Mouse (Mus musculus) gastrocnemius, postnatal 25 days (tissue): ENCODE measurements around the gene Daw1. TPM values are rescaled to one million over a fixed set of nuclear protein-coding genes. Genes with fewer than 3 reads are reported as not detected.

Source experiments
- DNase-seq: peaks from one replicate; pipeline ENCODE4 v3.0.0; 2022
- long read RNA-seq, 2 experiments: library from polyadenylated mRNA; stranded (forward); transcript quantifications; one replicate each; pipeline ENCODE4 v2.0.0; 2021
- total RNA-seq, 2 experiments: library from RNA; stranded (reverse); gene quantifications; 1 replicate in 1 of 2; 2 replicates in 1 of 2; pipeline ENCODE4 v1.2.3; 2021

The Daw1 gene
- total RNA-seq: not detected
- long read RNA-seq, experiment 1: 0 reads
- long read RNA-seq, experiment 2: 0 reads

- no peak for DNase-seq
These were observed at the start of gene Daw1 for GRCm38 (mm10) chr1:83159603-83160002. Gene Daw1, plus strand, starts transcription at chr1:83159752.

- DNase-seq: no peak
These were observed 48.6 kb upstream of the Daw1 start for GRCm38 (mm10) chr1:83110992-83111391.

- DNase-seq: no peak
These were observed 47.8 kb upstream of the Daw1 start for GRCm38 (mm10) chr1:83111726-83112125.

DNA sequence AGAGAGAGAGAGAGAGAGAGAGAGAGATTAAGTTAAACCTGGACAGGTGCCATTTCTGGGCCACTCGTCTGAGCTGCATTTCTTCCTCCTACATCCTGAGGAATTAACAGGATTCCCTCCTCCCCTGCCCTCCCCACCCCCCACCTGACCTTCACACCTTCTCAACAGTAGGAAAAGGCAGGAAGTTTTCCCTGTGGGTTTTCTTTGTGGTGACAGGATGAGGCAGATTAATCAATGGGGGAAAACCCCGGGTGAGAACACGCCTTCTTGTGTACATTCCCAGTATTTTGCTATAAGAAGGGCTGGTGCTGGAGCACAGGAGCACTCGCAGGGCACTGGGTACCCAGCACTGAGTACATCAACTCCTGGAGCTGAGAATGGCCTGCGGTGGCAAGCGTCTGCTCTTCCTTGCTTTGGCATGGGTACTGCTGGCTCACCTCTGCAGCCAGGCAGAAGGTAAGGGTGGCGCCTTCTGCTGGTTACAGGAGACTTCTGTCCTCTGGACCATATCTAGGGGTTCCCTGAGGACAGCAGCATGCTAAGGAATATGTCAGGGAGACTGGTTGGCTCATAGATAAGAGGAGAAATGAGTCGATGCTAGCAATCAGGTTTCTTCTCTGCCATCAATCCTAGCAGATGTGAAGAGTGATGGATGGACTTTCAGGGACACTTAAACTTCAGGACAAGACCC lies 43.0 kb upstream of the Daw1 start, which contains the start of gene Ccl20:
Ccl20 (plus strand) TSS at position 320 of the 691 bp plus-strand sequence.
- DNase-seq: no peak

GRCm38 (mm10) chr1:83117217-83117616 lies 42.3 kb upstream of the Daw1 start:
- DNase-seq: no peak

DNA sequence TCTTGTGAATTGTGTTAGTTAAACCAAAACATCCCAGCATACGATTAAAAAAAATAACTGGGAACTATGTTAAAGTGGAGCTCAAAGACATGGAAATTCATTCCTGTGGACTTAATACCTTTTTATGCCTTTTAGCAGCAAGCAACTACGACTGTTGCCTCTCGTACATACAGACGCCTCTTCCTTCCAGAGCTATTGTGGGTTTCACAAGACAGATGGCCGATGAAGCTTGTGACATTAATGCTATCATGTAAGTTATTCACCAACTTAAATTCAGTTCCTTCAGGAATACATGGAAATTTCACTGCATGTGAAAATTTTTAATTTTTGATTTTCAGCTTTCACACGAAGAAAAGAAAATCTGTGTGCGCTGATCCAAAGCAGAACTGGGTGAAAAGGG lies 41.9 kb upstream of the Daw1 start:
- DNase-seq: no peak

DNA sequence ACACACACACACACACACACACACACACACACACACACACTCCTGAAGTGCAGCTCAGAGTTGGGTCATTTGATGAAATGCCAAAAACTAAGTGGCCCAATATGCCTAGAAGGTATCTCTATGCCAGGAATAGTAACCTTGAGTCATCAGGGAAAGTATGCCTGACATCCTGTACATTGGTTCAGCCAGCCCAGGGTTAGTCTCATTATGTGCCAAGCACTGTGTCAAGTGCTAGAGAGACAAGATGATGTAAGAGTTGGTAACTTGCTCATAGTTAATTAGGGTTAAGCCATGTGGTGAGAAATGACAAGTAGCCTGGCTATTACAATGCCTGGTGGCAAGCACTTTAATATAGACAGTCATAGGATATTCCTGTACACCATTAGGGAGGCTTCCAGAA lies 39.6 kb upstream of the Daw1 start:
- no peak for DNase-seq

DNA sequence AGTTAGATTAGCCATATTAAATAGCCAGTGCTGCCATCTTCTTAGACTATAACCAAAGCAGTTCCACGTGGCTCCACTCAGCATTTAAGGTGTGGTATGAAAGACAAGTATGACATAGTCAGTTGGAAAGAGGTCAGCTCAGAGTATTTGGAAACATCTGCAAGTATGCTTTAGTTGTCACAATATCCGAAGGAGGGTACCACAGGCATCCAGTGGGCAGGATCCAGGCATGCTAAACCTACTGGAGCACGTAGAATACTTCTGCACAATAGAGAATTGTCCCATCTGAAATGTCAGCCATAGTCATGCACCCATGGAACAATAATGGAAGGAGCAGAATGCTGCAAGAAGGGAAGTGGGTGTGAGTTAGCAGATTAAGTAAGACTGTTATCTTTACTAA lies 39.2 kb upstream of the Daw1 start:
- DNase-seq: no peak

DNA sequence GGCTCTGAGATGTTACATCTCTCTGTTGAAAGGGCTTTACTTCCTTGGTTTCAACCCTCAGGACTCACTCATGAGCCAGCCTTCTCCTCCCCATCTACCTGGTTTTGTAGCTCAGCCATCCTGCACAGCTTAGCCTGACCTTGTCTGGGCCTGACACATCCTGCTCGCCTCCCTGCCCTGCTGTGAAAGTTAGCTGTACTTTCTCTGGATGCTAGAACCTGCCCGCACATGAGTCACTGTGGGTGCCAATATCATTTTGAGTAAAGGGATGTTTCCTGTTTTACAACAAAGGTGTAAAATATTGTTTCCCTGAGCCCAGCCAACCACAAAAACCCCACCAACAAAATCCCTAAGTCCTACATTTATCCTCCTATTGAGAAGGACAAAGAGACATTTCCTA lies 36.4 kb upstream of the Daw1 start:
- no peak for DNase-seq

GRCm38 (mm10) chr1:83135829-83136228 lies 23.7 kb upstream of the Daw1 start:
- no peak for DNase-seq

- no peak for DNase-seq
These were observed 21.7 kb upstream of the Daw1 start for GRCm38 (mm10) chr1:83137847-83138246.

GRCm38 (mm10) chr1:83138721-83139120 lies 20.8 kb upstream of the Daw1 start:
- no peak for DNase-seq

GRCm38 (mm10) chr1:83141510-83141909 lies 18.0 kb upstream of the Daw1 start:
- DNase-seq: no peak

- no peak for DNase-seq
These were observed 17.5 kb upstream of the Daw1 start for GRCm38 (mm10) chr1:83142055-83142454.

GRCm38 (mm10) chr1:83146547-83146946 lies 13.0 kb upstream of the Daw1 start:
- DNase-seq: no peak

GRCm38 (mm10) chr1:83150227-83150626 lies 9.3 kb upstream of the Daw1 start:
- DNase-seq: no peak

DNA sequence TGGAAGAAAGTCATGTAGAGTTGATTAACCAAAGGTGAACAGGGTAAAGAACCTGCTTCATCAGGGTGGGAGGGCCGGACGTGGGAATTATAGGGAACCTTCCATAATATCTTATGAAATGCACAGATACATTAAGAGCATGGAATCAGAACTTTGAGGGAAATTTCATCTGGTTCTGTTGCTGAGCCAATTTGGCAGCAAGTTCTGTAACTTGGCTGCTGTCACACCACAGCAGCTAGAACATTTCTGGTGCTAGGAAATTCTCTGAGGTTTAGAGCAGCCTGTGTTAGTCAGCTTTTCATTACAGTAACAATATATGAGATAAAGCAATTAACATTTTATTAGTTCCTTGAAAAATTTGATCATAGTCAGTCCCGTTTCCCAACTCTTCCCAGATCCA lies 6.6 kb upstream of the Daw1 start:
- DNase-seq: no peak

DNA sequence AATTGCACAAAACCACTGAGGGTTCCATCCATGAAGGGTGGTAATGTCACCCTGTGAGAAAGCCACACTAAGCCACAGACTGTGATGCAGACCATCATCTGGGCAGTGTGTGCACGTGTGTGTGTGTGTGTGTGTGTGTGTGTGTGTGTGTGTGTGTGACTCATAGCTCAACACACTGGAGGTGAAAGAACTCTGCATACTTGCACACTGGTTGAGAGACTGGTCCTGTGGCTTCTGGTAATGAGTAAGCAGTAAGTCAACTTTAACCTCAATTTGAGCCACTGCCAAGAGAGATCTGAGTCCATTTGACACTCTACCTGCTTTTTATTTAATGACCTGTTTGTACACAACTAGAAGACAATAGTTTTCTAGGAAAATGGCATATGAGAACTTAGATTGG lies 2.7 kb upstream of the Daw1 start:
- DNase-seq: no peak

GRCm38 (mm10) chr1:83161658-83162057 lies 2.1 kb downstream of the Daw1 start:
- DNase-seq: no peak

- no peak for DNase-seq
These were observed 4.5 kb downstream of the Daw1 start for GRCm38 (mm10) chr1:83164027-83164426.

DNA sequence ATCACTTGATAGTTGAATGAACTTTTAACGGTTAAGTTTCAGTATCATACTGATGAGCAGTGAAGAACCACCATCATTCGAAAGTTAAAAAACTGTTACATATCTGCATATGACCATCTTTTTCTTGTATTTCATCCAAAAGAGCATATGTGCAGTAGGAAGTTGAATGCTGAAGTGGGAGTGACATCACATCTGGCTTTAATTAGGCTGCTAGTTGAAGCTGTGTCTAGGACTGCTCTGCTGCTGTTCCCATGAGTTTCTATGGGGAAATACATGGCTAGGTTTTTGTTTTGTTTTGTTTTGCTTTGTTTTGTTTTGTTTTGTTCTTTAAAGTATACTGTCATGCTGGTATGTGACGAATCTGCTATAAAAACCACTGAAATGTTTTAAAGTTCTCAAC lies 9.6 kb downstream of the Daw1 start:
- no peak for DNase-seq

DNA sequence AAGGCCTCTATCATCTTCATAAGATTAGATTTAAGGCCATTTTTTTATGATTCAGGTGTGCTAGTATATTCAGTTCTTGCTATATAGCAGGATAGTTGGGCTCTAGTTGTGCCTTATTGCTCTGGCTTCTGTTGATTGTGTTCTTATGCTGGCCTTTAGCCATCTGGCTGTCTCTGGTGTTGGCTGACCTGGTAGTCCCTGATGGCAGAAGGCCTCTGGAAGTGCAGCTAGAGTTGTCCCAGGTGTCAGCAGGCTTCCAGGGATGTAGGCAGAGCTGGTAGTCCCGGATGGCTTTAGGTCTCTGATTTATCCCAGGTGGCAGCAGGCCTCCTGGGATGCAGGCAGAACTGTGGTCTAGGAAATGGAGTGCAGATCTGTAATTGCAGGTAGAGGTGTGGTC lies 16.4 kb downstream of the Daw1 start:
- DNase-seq: no peak

DNA sequence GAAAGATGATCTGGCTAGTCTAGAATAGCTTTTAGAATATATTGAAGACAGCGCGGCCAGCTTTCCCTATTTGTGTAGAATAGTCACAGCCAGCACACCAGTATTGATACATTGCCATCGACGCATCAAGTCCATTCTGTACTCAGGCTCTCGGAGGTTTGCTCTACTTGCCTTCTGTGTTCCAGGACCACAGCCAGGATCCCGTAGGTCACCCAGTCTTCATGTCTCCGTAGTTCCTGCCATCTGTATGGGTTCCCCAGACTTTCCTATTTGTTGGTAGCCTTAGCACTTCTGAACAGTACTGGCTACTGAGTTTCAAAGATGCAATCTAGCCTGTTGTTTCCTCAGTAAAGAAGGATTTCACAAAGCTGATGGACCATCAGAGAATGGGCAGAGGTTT lies 20.0 kb downstream of the Daw1 start:
- no peak for DNase-seq

GRCm38 (mm10) chr1:83181418-83181817 lies 21.9 kb downstream of the Daw1 start:
- no peak for DNase-seq

- DNase-seq: no peak
These were observed 27.6 kb downstream of the Daw1 start for GRCm38 (mm10) chr1:83187154-83187553.
